Mouse (Mus musculus) liver, adult 2 months (tissue): ENCODE data around the gene Cacna1s. TPM values are rescaled to one million over a fixed set of nuclear protein-coding genes. Genes with fewer than 3 reads are reported as not detected.

Experiments
- DNase-seq: peaks from one replicate; pipeline ENCODE4 v3.0.0-alpha.2; 2011; ENCODE audit warnings: low read depth, low spot score; ENCODE audit errors: extremely low read depth
- H3K27ac ChIP-seq: fragments of 200-500 bp; replicated peaks from 2 replicates; pipeline ENCODE4 v1.5.1; 2012; ENCODE audit warnings: low read depth, mild to moderate bottlenecking, control low read depth, inconsistent platforms, low read length; ENCODE audit not compliant: insufficient read depth
- H3K27me3 ChIP-seq: fragments of 200-500 bp; 2 replicates; pipeline ENCODE4 v1.6.1; 2012; ENCODE audit warnings: mild to moderate bottlenecking, moderate library complexity, low read length, inconsistent platforms; ENCODE audit not compliant: control insufficient read depth, insufficient read depth
- H3K36me3 ChIP-seq: fragments of 200-500 bp; 2 replicates; pipeline ENCODE4 v1.6.1; 2012; ENCODE audit warnings: low read length, inconsistent platforms; ENCODE audit not compliant: control insufficient read depth, insufficient read depth
- H3K4me1 ChIP-seq: fragments of 200-500 bp; 2 replicates; pipeline ENCODE4 v1.6.1; 2011; ENCODE audit warnings: low read length; ENCODE audit not compliant: control insufficient read depth, insufficient read depth
- H3K4me3 ChIP-seq: fragments of 200-500 bp; 2 replicates; pipeline ENCODE4 v1.5.1; 2011; ENCODE audit warnings: low read depth, mild to moderate bottlenecking, control low read depth, low read length, moderate library complexity; ENCODE audit not compliant: insufficient read depth
- H3K79me2 ChIP-seq: fragments of 200-500 bp; 2 replicates; pipeline ENCODE4 v1.6.1; 2012; ENCODE audit warnings: inconsistent platforms, mild to moderate bottlenecking, low read length, moderate library complexity; ENCODE audit not compliant: control insufficient read depth, insufficient read depth
- H3K9ac ChIP-seq: fragments of 200-500 bp; 2 replicates; pipeline ENCODE4 v1.6.1; 2012; ENCODE audit warnings: low read depth, mild to moderate bottlenecking, control low read depth, inconsistent platforms, low read length
- CTCF ChIP-seq: fragments of 200-500 bp; IDR thresholded peaks from 2 replicates; pipeline ENCODE4 v1.5.1; 2011; ENCODE audit warnings: low read depth, low read length, control low read depth
- POLR2A ChIP-seq: fragments of 200-500 bp; IDR thresholded peaks from 2 replicates; pipeline ENCODE4 v1.6.1; 2011; ENCODE audit warnings: low read length, control low read depth; ENCODE audit not compliant: insufficient read depth; ENCODE audit errors: extremely low read depth
- WGBS: fragments of 180-500 bp; shearing (Covaris S2); methylation state at CpG from one replicate; pipeline ENCODE4 v1.1.7; 2018; 5-methylcytosine and 5-hydroxymethylcytosine counted together
- polyA plus RNA-seq: library from polyadenylated mRNA; depleted of rRNA; stranded (reverse); fragments of >200 nt; gene quantifications from 2 replicates; pipeline ENCODE4 v1.2.3, GENCODE M21; 2012
- total RNA-seq: library from RNA; depleted of rRNA; stranded (reverse); fragments of >200 nt; gene quantifications from 2 replicates; pipeline ENCODE4 v1.2.3, GENCODE M21; 2014

Cacna1s gene
- total and polyA plus RNA-seq, 2 experiments, result 0.65 TPM; not detected in 1

- H3K27me3 ChIP-seq, result no peaks in the 10 kb centered on the region
- TF ChIP-seq CTCF, result no peak
- no peak for TF ChIP-seq POLR2A
- no peak for DNase-seq
- H3K79me2 ChIP-seq, result no peaks in the 10 kb centered on the region
- no peak overlapping the region for H3K9ac ChIP-seq
- H3K36me3 ChIP-seq, result no peaks in the 10 kb centered on the region
- no peak overlapping the region for H3K4me3 ChIP-seq
- H3K4me1 ChIP-seq, result no peaks in the 10 kb centered on the region
- no peak overlapping the region for H3K27ac ChIP-seq
- WGBS, result 68% methylated on average over 3 of the region's 3 CpGs
These were observed 41.2 kb downstream of the Cacna1s start for GRCm38 (mm10) chr1:136093726-136094125.

- no peak overlapping the region for H3K27ac ChIP-seq
- H3K27me3 ChIP-seq, result no peaks in the 10 kb centered on the region
- 78% methylated on average over 5 of the region's 5 CpGs for whole genome bisulfite sequencing
- H3K4me1 ChIP-seq, result no peaks in the 10 kb centered on the region
- no peak overlapping the region for H3K9ac ChIP-seq
- DNase-seq, result no peak
- H3K36me3 ChIP-seq, result no peaks in the 10 kb centered on the region
- no peak overlapping the region for H3K4me3 ChIP-seq
- no peaks in the 10 kb centered on the region for H3K79me2 ChIP-seq
- no peak for TF ChIP-seq CTCF
- TF ChIP-seq POLR2A, result no peak
These were observed 42.3 kb downstream of the Cacna1s start for GRCm38 (mm10) chr1:136094807-136095206.

GRCm38 (mm10) chr1:136102094-136102493, 49.5 kb downstream of the Cacna1s start:
- Histone ChIP-seq H3K9ac (no peak overlapping the region), H3K27ac (no peak overlapping the region), H3K36me3 (no peaks in the 10 kb centered on the region), H3K79me2 (no peaks in the 10 kb centered on the region), H3K4me3 (no peak overlapping the region), H3K27me3 (no peaks in the 10 kb centered on the region), H3K4me1 (no peaks in the 10 kb centered on the region)
- WGBS, result 58% methylated on average over 4 of the region's 4 CpGs
- TF ChIP-seq CTCF (no peak), POLR2A (no peak)
- no peak for DNase-seq

GRCm38 (mm10) chr1:136102551-136102950, 50.0 kb downstream of the Cacna1s start:
- no peak overlapping the region for H3K4me3 ChIP-seq
- no peak overlapping the region for H3K9ac ChIP-seq
- TF ChIP-seq POLR2A (no peak), CTCF (no peak)
- no peaks in the 10 kb centered on the region for H3K79me2 ChIP-seq
- H3K27ac ChIP-seq, result no peak overlapping the region
- H3K4me1 ChIP-seq, result no peaks in the 10 kb centered on the region
- WGBS, result 78% methylated on average over 3 of the region's 3 CpGs
- no peaks in the 10 kb centered on the region for H3K36me3 ChIP-seq
- DNase-seq, result no peak
- H3K27me3 ChIP-seq, result no peaks in the 10 kb centered on the region

GRCm38 (mm10) chr1:136102981-136103380, 50.4 kb downstream of the Cacna1s start:
- H3K27ac ChIP-seq, result no peak overlapping the region
- 69% methylated on average over 2 of the region's 2 CpGs for WGBS

GRCm38 (mm10) chr1:136103696-136104095, 51.1 kb downstream of the Cacna1s start:
- Histone ChIP-seq H3K27me3 (no peaks in the 10 kb centered on the region), H3K4me1 (no peaks in the 10 kb centered on the region), H3K36me3 (no peaks in the 10 kb centered on the region), H3K9ac (no peak overlapping the region), H3K27ac (no peak overlapping the region), H3K79me2 (no peaks in the 10 kb centered on the region), H3K4me3 (no peak overlapping the region)
- DNase-seq, result no peak
- 87% methylated on average over 7 of the region's 7 CpGs for WGBS
- TF ChIP-seq CTCF, result no peak
- TF ChIP-seq POLR2A, result no peak

More at GRCm38 (mm10) chr1:136102981-136103380, 50.4 kb downstream of the Cacna1s start:
- DNase-seq, result no peak
- H3K36me3 ChIP-seq, result no peaks in the 10 kb centered on the region
- no peak for TF ChIP-seq CTCF
- no peak for TF ChIP-seq POLR2A
- H3K9ac ChIP-seq, result no peak overlapping the region
- no peaks in the 10 kb centered on the region for H3K27me3 ChIP-seq
- no peaks in the 10 kb centered on the region for H3K4me1 ChIP-seq
- no peak overlapping the region for H3K4me3 ChIP-seq
- H3K79me2 ChIP-seq, result no peaks in the 10 kb centered on the region

GRCm38 (mm10) chr1:136104741-136105140, 52.2 kb downstream of the Cacna1s start:
- TF ChIP-seq CTCF (no peak), POLR2A (no peak)
- no peak overlapping the region for H3K4me3 ChIP-seq
- no peaks in the 10 kb centered on the region for H3K27me3 ChIP-seq
- no peaks in the 10 kb centered on the region for H3K4me1 ChIP-seq
- no peak overlapping the region for H3K9ac ChIP-seq
- H3K36me3 ChIP-seq, result no peaks in the 10 kb centered on the region
- 73% methylated on average over 4 of the region's 4 CpGs for WGBS
- no peak overlapping the region for H3K27ac ChIP-seq
- no peak for DNase-seq
- no peaks in the 10 kb centered on the region for H3K79me2 ChIP-seq
